Mouse (Mus musculus) midbrain, embryonic 10.5 days (tissue): ENCODE results near the gene Disc1. TPM values are rescaled to one million over a fixed set of nuclear protein-coding genes. Genes with fewer than 3 reads are reported as not detected.

Source experiments
- DNase-seq: peaks from one replicate; pipeline ENCODE4 v3.0.0-alpha.2; 2017; ENCODE audit warnings: low spot score
- H3K27ac ChIP-seq: fragments of 300-500 bp; sonication (generic); replicated peaks from 2 replicates; pipeline ENCODE4 v1.5.1; 2016; ENCODE audit warnings: mild to moderate bottlenecking
- H3K27me3 ChIP-seq: fragments of 300-500 bp; sonication (generic); 2 replicates; pipeline ENCODE4 v1.6.1; 2016; ENCODE audit warnings: low read depth, mild to moderate bottlenecking; ENCODE audit not compliant: poor library complexity, severe bottlenecking
- H3K36me3 ChIP-seq: fragments of 300-500 bp; sonication (generic); 2 replicates; pipeline ENCODE4 v1.6.1; 2016; ENCODE audit warnings: mild to moderate bottlenecking, moderate library complexity
- H3K4me1 ChIP-seq: fragments of 300-500 bp; sonication (generic); 2 replicates; pipeline ENCODE4 v1.6.1; 2016
- H3K4me3 ChIP-seq: fragments of 300-500 bp; sonication (generic); 2 replicates; pipeline ENCODE4 v1.5.1; 2016; ENCODE audit warnings: mild to moderate bottlenecking, moderate library complexity
- H3K9me3 ChIP-seq: fragments of 300-500 bp; sonication (generic); replicated peaks from 2 replicates; pipeline ENCODE4 v1.6.1; 2016; ENCODE audit warnings: mild to moderate bottlenecking
- WGBS: fragments of 180-500 bp; shearing (Covaris S2); methylation state at CpG from one replicate; pipeline ENCODE4 v1.1.7; 2016; 5-methylcytosine and 5-hydroxymethylcytosine counted together
- polyA plus RNA-seq: library from polyadenylated mRNA; unstranded; fragments of >200 nt; fragmentation: Nextera tagmentation; extraction: Ambion mirVana; gene quantifications from 2 replicates; pipeline ENCODE4 v1.2.1, GENCODE M21; 2016

Gene Disc1
- polyA plus RNA-seq, 1 experiment from 2014 or later = 2.0 TPM

DNA sequence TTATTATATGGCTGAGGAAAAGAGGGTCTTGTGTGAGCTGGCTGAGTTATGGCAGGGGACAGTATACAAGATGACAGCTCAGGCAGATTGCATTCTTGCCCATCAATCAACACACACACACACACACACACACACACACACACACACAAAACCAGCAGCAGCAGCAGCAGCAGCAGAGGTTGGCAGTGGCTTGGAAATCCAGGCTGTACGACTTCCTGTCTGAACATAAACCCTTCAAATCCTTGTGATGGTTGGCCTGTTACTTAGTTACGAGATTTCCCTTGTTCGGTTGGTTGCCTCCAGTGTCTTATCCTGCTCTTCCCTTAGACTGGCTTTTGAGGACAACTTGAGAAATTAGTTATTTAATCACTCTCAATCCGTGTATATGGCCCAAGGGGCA, 188.9 kb downstream of the Disc1 start:
- no peaks in the 10 kb centered on the region for H3K36me3 ChIP-seq
- no peak overlapping the region for H3K4me3 ChIP-seq
- peaks cover 56% of the 10 kb centered on the region for H3K27me3 ChIP-seq
- H3K4me1 ChIP-seq = peaks cover 49% of the 10 kb centered on the region
- no peaks in the 10 kb centered on the region for H3K9me3 ChIP-seq
- no peak for DNase-seq
- 33% methylated on average over 4 of the region's 4 CpGs for WGBS
- no peak overlapping the region for H3K27ac ChIP-seq

DNA sequence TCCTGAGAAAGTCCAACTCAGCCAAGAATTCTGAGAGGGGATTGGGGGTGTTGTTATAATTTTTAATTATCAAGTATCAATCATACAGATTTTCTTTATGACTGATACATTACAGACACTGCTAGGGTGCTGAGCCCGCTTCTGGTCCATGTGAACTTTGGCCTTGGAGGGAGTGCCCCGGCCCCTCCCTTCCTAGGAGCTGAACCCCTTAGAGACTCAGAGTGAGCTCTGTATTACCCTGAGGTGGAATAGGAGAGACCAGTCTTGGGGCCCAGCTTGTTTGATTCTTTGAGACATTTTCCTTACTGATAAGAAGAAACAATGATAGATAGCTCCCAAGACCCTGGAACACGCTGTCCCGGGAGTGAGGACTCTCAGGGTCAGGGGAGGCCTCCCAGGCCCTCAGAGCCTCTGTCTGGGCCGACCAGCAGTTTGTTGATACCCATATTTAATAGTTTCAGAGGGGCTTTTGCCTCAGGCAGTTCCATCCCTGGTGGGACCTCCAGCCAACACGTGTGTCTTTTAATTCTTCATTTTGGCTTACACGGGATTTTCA, 192.8 kb downstream of the Disc1 start:
- 50% methylated on average over 7 of the region's 7 CpGs for WGBS
- no peak for DNase-seq
- Histone ChIP-seq H3K9me3 (no peaks in the 10 kb centered on the region), H3K4me1 (peaks cover 26% of the 10 kb centered on the region), H3K36me3 (no peaks in the 10 kb centered on the region), H3K27me3 (peaks cover 30% of the 10 kb centered on the region), H3K4me3 (no peak overlapping the region), H3K27ac (0 out of 2 replicates have a peak overlapping the region, but pooled peaks have one; percentile 33)

DNA sequence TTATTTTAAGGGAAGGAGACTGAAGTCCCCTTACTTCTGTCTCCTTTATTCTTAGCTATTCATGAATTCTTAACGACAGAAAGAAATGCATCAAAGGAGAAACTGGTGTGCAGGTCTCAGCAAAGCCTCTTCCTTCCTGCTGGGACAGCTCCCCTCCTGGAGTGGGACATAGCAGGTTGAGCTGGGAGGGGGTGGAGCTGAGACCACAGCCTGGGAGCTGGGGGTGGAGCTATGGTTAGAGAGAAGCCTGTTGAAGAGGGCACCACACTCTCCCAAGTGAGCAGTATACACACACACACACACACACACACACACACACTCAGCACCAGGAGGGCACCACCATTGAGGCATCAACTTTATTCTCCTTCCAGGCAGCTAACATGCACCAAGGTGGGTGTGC, 193.4 kb downstream of the Disc1 start:
- Histone ChIP-seq H3K4me1 (peaks cover 20% of the 10 kb centered on the region), H3K27ac (no peak overlapping the region), H3K27me3 (peaks cover 30% of the 10 kb centered on the region), H3K36me3 (no peaks in the 10 kb centered on the region), H3K9me3 (no peaks in the 10 kb centered on the region), H3K4me3 (no peak overlapping the region)
- no peak for DNase-seq
- 0% methylated on average over 1 of the region's 1 CpGs for WGBS

- H3K27ac ChIP-seq = peak overlapping the region; percentile 97; the same call in 1 of the 2 replicates
- no peaks in the 10 kb centered on the region for H3K9me3 ChIP-seq
- DNase-seq = no peak
- no peak overlapping the region for H3K4me3 ChIP-seq
- H3K36me3 ChIP-seq = no peaks in the 10 kb centered on the region
- 92% methylated on average over 4 of the region's 4 CpGs for WGBS
- H3K27me3 ChIP-seq = no peaks in the 10 kb centered on the region; the same call in 1 of the 2 replicates
- H3K4me1 ChIP-seq = peaks cover 39% of the 10 kb centered on the region
Observed at GRCm38 (mm10) chr8:125252946-125253345, 199.0 kb downstream of the Disc1 start.

- peak overlapping the region; percentile 63 for H3K4me3 ChIP-seq
- H3K4me1 ChIP-seq = peaks cover 44% of the 10 kb centered on the region
- no peaks in the 10 kb centered on the region for H3K9me3 ChIP-seq
- H3K27me3 ChIP-seq = no peaks in the 10 kb centered on the region; the same call in 1 of the 2 replicates
- DNase-seq = no peak
- H3K36me3 ChIP-seq = no peaks in the 10 kb centered on the region
- WGBS = 27% methylated on average over 10 of the region's 10 CpGs
- peak overlapping the region; percentile 97 for H3K27ac ChIP-seq
Observed at GRCm38 (mm10) chr8:125253505-125254180, 199.6 kb downstream of the Disc1 start.

GRCm38 (mm10) chr8:125254188-125255005, 200.4 kb downstream of the Disc1 start:
- peak; percentile 91 for DNase-seq
- WGBS = 12% methylated on average over 23 of the region's 23 CpGs
- no peaks in the 10 kb centered on the region for H3K27me3 ChIP-seq
- H3K4me1 ChIP-seq = peaks cover 49% of the 10 kb centered on the region
- peak overlapping the region; percentile 97 for H3K27ac ChIP-seq
- peak overlapping the region; percentile 63 for H3K4me3 ChIP-seq
- H3K36me3 ChIP-seq = no peaks in the 10 kb centered on the region
- H3K9me3 ChIP-seq = no peaks in the 10 kb centered on the region

DNA sequence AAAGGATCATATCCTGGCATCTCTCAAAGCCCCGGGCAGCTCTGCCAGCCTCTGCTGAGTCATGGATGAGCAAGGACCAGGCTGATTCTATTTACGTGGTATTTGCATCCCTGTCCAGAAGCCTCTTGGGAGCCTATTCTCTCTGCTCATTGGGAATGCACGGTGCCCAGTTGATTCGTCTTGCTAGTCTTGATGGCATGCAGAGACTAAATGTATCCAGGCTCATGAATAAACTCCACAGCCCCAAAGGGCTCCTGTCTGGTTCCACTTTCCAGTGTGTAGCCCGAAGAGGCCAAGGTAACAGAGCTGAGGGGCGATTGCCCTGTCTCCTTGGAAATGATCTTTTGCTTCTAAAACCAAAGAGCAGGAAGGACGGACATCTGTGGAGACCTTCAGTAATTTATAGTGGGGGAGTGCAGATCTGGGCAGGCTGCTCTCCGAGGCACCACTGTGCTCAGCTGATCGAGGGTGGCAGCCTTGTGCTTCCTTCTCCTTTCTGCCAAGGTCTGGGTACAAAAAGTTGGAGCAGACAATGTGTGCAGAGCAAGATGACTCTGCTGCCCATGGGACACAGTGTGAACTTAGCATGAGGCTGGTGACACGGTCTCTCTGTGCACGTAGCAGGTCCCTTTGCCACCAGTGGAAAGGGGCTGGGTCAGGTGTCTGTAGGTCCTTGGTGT, 201.2 kb downstream of the Disc1 start:
- Histone ChIP-seq H3K27ac (peak overlapping the region; percentile 97), H3K9me3 (no peaks in the 10 kb centered on the region), H3K27me3 (no peaks in the 10 kb centered on the region), H3K36me3 (no peaks in the 10 kb centered on the region), H3K4me1 (peaks cover 57% of the 10 kb centered on the region), H3K4me3 (peak overlapping the region; percentile 63)
- 52% methylated on average over 11 of the region's 11 CpGs for WGBS
- peak; percentile 80 for DNase-seq

DNA sequence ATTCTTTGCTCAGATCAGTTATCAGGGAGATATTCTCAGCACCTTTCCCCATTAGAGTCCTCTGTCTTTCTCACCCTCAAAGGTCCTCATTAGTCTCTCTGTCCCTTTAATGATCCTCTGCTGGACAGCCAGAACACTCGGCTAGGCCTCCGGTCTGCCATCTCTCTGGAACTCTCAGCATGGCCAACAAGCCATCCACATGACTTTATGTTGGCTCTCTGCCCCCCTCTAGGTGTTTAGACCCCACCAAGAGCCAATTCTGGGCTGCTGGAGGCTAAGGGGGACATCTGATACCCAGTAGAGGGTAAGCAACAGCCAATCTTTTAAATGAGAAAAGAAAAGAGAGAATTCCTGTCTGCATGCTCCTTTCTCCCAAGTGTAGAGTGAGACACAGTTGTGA, 203.7 kb downstream of the Disc1 start:
- H3K27me3 ChIP-seq = peaks cover 5% of the 10 kb centered on the region; the same call in 1 of the 2 replicates
- DNase-seq = no peak
- no peak overlapping the region for H3K4me3 ChIP-seq
- H3K36me3 ChIP-seq = no peaks in the 10 kb centered on the region
- WGBS = 74% methylated on average over 2 of the region's 2 CpGs
- no peaks in the 10 kb centered on the region for H3K9me3 ChIP-seq
- H3K4me1 ChIP-seq = peaks cover 65% of the 10 kb centered on the region
- H3K27ac ChIP-seq = no peak overlapping the region

DNA sequence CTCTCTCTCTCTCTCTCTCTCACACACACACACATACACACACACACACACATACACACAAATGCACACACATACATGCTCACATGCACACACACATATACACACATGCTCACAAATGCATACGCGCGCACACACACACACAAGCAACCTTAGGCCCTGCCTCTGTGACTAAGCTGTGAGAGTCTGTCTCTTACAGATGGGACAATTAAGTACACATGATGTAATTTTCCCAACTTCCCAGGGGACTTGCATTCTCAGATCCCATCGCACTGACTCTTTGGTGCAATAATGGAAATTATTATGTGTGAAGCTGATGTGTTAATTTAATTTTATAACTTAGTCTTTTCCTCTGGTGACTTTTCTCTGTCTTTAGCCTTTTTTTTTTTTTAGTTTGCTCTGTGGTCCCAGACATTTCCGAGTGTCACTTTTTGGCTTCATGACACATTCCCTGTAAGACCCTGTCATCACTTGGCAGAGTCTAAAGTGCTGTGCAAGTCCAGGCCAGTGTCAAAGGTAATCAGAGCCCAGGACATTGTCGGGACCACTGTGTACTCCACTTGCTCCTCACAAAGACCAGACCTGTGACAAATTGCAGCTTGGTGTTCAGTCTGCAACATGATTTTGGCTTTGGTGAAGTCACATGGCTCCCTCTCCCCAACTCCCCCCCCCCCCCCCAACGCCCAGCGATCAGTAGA, 205.0 kb downstream of the Disc1 start:
- H3K27me3 ChIP-seq = peaks cover 5% of the 10 kb centered on the region; the same call in 1 of the 2 replicates
- 92% methylated on average over 8 of the region's 8 CpGs for WGBS
- no peaks in the 10 kb centered on the region for H3K36me3 ChIP-seq
- H3K4me1 ChIP-seq = peaks cover 55% of the 10 kb centered on the region
- no peak overlapping the region for H3K27ac ChIP-seq
- no peaks in the 10 kb centered on the region for H3K9me3 ChIP-seq
- no peak for DNase-seq
- H3K4me3 ChIP-seq = no peak overlapping the region

DNA sequence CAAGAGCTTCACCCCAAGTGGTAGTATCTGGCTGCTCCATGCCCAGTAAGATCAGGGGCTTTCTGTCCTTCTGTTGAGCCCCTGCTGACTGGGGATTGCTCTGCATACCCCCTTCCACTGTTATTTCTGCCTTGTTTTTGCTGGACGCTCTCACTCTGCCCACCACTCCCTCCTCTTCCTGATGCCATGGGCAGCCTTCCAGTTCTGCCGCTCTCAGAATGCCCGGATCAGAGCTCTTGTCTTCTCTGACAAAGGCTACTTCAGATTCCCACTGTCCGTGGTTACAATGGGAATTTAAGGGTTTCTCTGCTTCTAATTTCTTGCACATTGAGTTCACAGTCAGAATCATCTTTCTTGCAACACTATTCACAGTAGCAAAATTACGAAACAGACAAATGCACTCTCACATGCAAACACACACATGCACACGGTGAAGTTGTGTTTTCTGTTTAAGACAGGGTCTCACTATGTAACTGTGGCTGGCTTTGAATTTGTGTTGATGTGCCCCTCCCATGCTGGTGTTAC, 214.2 kb downstream of the Disc1 start:
- Histone ChIP-seq H3K27ac (no peak overlapping the region), H3K4me3 (no peak overlapping the region), H3K27me3 (peaks cover 57% of the 10 kb centered on the region), H3K4me1 (peaks cover 33% of the 10 kb centered on the region), H3K9me3 (no peaks in the 10 kb centered on the region), H3K36me3 (no peaks in the 10 kb centered on the region)
- DNase-seq = no peak
- 84% methylated on average over 6 of the region's 6 CpGs for WGBS

GRCm38 (mm10) chr8:125270292-125270691, 216.3 kb downstream of the Disc1 start:
- Histone ChIP-seq H3K27ac (no peak overlapping the region), H3K27me3 (peaks cover 77% of the 10 kb centered on the region), H3K4me1 (peaks cover 27% of the 10 kb centered on the region), H3K9me3 (peaks cover 10% of the 10 kb centered on the region), H3K36me3 (no peaks in the 10 kb centered on the region), H3K4me3 (no peak overlapping the region)
- 86% methylated on average over 7 of the region's 7 CpGs for WGBS
- DNase-seq = no peak

DNA sequence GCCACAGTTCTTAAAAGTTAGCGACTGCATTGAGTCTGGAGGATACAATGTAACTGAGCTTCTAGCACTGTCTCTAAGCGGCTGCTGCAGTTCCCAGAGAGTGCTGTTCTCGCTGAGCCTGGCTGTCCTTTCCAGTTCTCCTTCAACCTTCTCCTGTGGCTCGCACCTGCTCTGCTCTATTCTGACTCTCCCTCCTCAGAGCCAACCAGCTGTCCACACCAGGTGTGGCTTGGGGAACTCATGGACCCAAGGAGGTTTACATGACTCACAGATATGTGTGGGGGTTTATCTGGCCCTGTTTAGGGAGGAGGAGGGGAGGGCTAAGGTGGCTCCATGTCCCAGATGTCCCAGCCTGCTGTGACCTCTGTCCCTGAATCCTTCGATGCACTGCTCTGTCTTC, 217.4 kb downstream of the Disc1 start:
- H3K36me3 ChIP-seq = no peaks in the 10 kb centered on the region
- H3K27me3 ChIP-seq = peaks cover 80% of the 10 kb centered on the region
- H3K4me1 ChIP-seq = peaks cover 32% of the 10 kb centered on the region
- no peak overlapping the region for H3K4me3 ChIP-seq
- DNase-seq = no peak
- H3K9me3 ChIP-seq = peaks cover 14% of the 10 kb centered on the region
- peak overlapping the region; percentile 70 for H3K27ac ChIP-seq
- 77% methylated on average over 5 of the region's 5 CpGs for WGBS
